Mouse (Mus musculus) brain, adult 10 weeks (tissue): ENCODE measurements around the gene Rgn. TPM values are rescaled to one million over a fixed set of nuclear protein-coding genes. Genes with fewer than 3 reads are reported as not detected.

Source experiments
- polyA plus RNA-seq: library from polyadenylated mRNA; stranded (reverse); fragments of 350-450 nt; fragmentation: Illumina TruSeq; extraction: RNeasy Lipid Tissue Mini Kit (QIAGEN cat#74804); gene quantifications from one replicate; pipeline ENCODE4 v1.2.3, GENCODE M21; 2015; ENCODE audit warnings: low read depth, low replicate concordance

Gene Rgn
- polyA plus RNA-seq = 0.94 TPM

DNA sequence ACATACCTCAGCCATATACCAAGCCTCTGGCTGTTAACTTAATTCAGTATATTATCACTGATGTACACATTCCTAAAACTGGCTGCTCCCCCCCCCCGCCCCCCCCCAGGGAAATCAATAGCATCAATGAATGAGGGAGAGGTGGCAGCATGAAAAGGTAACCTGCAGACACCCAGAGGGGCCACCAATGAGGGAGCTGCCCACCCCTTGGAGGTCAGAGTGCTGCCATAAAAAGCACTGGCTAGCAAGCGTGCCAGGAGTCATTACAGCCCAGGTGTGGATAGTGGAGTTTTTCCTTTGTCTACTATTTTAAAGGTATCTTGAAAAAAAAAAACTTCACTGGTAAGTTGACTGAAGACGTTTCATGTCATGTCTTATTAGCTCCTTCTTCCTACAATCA lies at the start of gene Rgn:
Gene Rgn (plus strand): TSS at position 256 of the 400 bp plus-strand sequence.

Other genes starting within 250 kb of the Rgn start
- gene Rp2, start 185.3 kb upstream of the Rgn start, polyA plus RNA-seq = 13.3 TPM
- gene Jade3, start 124.1 kb upstream of the Rgn start, polyA plus RNA-seq = 5.8 TPM
- gene Rbm10, start 67.7 kb downstream of the Rgn start, polyA plus RNA-seq = 38.7 TPM
- 306 TPM for gene Ndufb11, start 67.8 kb downstream of the Rgn start, polyA plus RNA-seq
- 236 TPM for gene Uba1, start 108.5 kb downstream of the Rgn start, polyA plus RNA-seq
- gene Cdk16, start 138.2 kb downstream of the Rgn start, polyA plus RNA-seq = 228 TPM
- 83.3 TPM for gene Usp11, start 154.1 kb downstream of the Rgn start, polyA plus RNA-seq
- gene Araf, start 248.0 kb downstream of the Rgn start, polyA plus RNA-seq = 296 TPM